ENCODE assay signal across 16 mouse cellular contexts in the genomic region with DNA sequence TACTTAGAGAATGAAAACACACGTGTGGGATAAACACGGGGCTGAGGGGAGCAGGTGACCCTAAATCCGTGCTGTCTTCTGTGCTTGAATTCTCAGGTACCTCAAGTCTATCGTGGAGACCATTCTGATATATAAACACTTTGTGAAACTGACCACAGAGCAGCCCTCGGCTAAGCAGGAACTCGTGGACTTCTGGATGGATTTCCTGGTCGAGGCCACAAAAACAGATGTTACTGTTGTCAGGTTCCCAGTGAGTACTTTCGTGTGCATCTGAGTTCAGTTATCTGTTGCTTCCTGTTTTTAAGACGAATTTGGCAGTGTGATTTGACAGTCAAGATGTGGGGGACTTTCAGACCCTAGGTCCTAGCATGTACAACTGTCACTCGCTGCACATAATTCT.
A peak's percentile ranks its signal among the peaks of the same experiment; 100 is the strongest.
DNase-seq lines count a peak whose midpoint lies in the region; ATAC-seq and TF ChIP-seq lines count a peak whose summit lies in the region.
"Had no signal": no experiment of that assay in that cellular context is flagged by ENCODE, and none has a peak within 500 bp of the region (broad histone marks: within the 10 kb centered on the region; RNA-seq: fewer than 3 reads in every experiment).

No protein-coding gene starts in this region.

- H3K4me2 ChIP-seq in lung, postnatal 0 days (replicated peaks; ENCODE audit: low read depth, low read length): no peak overlapping the region
- H3K4me2 ChIP-seq: embryonic facial prominence, embryonic 15.5 days; forebrain, embryonic 12.5 days; midbrain, embryonic 12.5 days had no signal

- no peak for TF ChIP-seq CTCF in lung, postnatal 0 days (IDR thresholded peaks at IDR 0.05)

- no peaks in the 10 kb centered on the region for H3K36me3 ChIP-seq in lung, postnatal 0 days (ENCODE audit: insufficient read depth, low read length)
- H3K36me3 ChIP-seq: embryonic facial prominence, embryonic 15.5 days; forebrain, embryonic 12.5 days; limb, embryonic 10.5 days; midbrain, embryonic 12.5 days had no signal

- no peaks in the 10 kb centered on the region for H3K4me1 ChIP-seq in lung, postnatal 0 days (ENCODE audit: insufficient read depth, low read depth, low read length)
- H3K4me1 ChIP-seq: embryonic facial prominence, embryonic 15.5 days; forebrain, embryonic 12.5 days; limb, embryonic 10.5 days; midbrain, embryonic 12.5 days had no signal

- no peak overlapping the region for H3K27ac ChIP-seq in lung, postnatal 0 days (ENCODE audit: low read length)
- H3K27ac ChIP-seq: embryonic facial prominence, embryonic 15.5 days; forebrain, embryonic 12.5 days; hindbrain, postnatal 0 days; limb, embryonic 10.5 days; midbrain, embryonic 12.5 days had no signal

- intact Hi-C loops in left cerebral cortex, postnatal 10 days (cut with DNase I): no loop called here

- H3K9ac ChIP-seq in lung, postnatal 0 days (replicated peaks; ENCODE audit: low read depth): no peak overlapping the region
- H3K9ac ChIP-seq: embryonic facial prominence, embryonic 15.5 days; forebrain, embryonic 12.5 days; midbrain, embryonic 12.5 days had no signal

- WGBS in lung, postnatal 0 days: 61% methylated on average over 10 of the region's 10 CpGs

- H3K27me3 ChIP-seq in lung, postnatal 0 days (replicated peaks; ENCODE audit: insufficient read depth, low read length): no peaks in the 10 kb centered on the region
- H3K27me3 ChIP-seq: embryonic facial prominence, embryonic 15.5 days; forebrain, embryonic 12.5 days; midbrain, embryonic 12.5 days had no signal

- no peak overlapping the region for H3K4me3 ChIP-seq in lung, postnatal 0 days (ENCODE audit: low read depth, low read length)
- H3K4me3 ChIP-seq: embryonic facial prominence, embryonic 15.5 days; forebrain, embryonic 12.5 days; limb, embryonic 10.5 days; midbrain, embryonic 12.5 days; myocyte had no signal

- no peak for TF ChIP-seq EP300 in lung, postnatal 0 days (IDR thresholded peaks at IDR 0.05)

- no peak for ATAC-seq in lung, postnatal 0 days
- peak; percentile 72 for ATAC-seq in megakaryocyte progenitor cell, adult 5-6 weeks (replicated peaks; ENCODE audit: poor library complexity)
- no peak for ATAC-seq in erythroblast, adult 5-6 weeks (replicated peaks; ENCODE audit: low FRiP score, poor library complexity, severe bottlenecking)
- ATAC-seq: hindbrain, postnatal 0 days had no signal

- H3K9me3 ChIP-seq in lung, postnatal 0 days (ENCODE audit: low read length): no peaks in the 10 kb centered on the region
- H3K9me3 ChIP-seq: embryonic facial prominence, embryonic 15.5 days; forebrain, embryonic 12.5 days; limb, embryonic 10.5 days; midbrain, embryonic 12.5 days had no signal

- peak; percentile 26 for DNase-seq in lung, postnatal 0 days (ENCODE audit: low spot score)
- no peak for DNase-seq in lung, adult 18-20 months
- DNase-seq in B cell, adult 2 months: peak; percentile 50 to 53
- peak; percentile 17 for DNase-seq in MEL-GATA-1-ER (ENCODE audit: extremely low read depth, low read depth)
- no peak for DNase-seq in left cerebral cortex, postnatal 10 days (ENCODE audit: extremely low spot score in 1 of 2, low spot score in 2 of 2)
- DNase-seq: cerebellum, adult 11-12 months; kidney, adult 8-10 months; lung, adult 2 months had no signal

Comparison
In these comparisons a context has a peak if more than half of its experiments do, and no peak if none do; other contexts are left out.
1. DNase-seq: peak in lung, postnatal 0 days (single experiment), B cell, adult 2 months (2 of 2) and MEL-GATA-1-ER (single experiment); none in lung, adult 18-20 months (0 of 2) and left cerebral cortex, postnatal 10 days (0 of 2).